Mouse (Mus musculus) lung, adult 2 months (tissue): ENCODE measurements around the gene Adgrd1.

Experiments
- CTCF ChIP-seq: fragments of 200-500 bp; IDR thresholded peaks from 2 replicates; pipeline ENCODE4 v1.5.1; 2011; ENCODE audit warnings: mild to moderate bottlenecking, low read length, control low read depth; ENCODE audit not compliant: insufficient read depth
- POLR2A ChIP-seq: fragments of 200-500 bp; IDR thresholded peaks from 2 replicates; pipeline ENCODE4 v1.6.1; 2011; ENCODE audit warnings: low read depth, mild to moderate bottlenecking, control low read depth, low read length, borderline replicate concordance; ENCODE audit errors: extremely low read depth

- no peak for TF ChIP-seq CTCF
- TF ChIP-seq POLR2A, result no peak
Measured at GRCm38 (mm10) chr5:129169567-129169966, 73.0 kb downstream of the Adgrd1 start.
